Mouse (Mus musculus): Measurements from ENCODE around the gene Tdpoz4.
"Not testable (repeated sequence)": the region's sequence is repeated elsewhere in the genome, so short reads cannot be mapped to it uniquely, and the experiment has no call there.

The Tdpoz4 gene

GRCm38 (mm10) chr3:93796098-93796497 lies at the start of gene Tdpoz4:
TSS of gene Tdpoz4 (plus strand) at chr3:93796398.
- DNase-seq (ENCODE audit: extremely low spot score, low read depth, low spot score) = not testable (repeated sequence)

GRCm38 (mm10) chr3:93754022-93754421 lies 42.2 kb upstream of the Tdpoz4 start:
- DNase-seq (ENCODE audit: extremely low spot score, low read depth, low spot score) = not testable (repeated sequence)

- not testable (repeated sequence) for DNase-seq (ENCODE audit: extremely low spot score, low read depth, low spot score)
Measured at GRCm38 (mm10) chr3:93772700-93773099, 23.5 kb upstream of the Tdpoz4 start, which contains the start of gene Gm5773. TSS of gene Gm5773 (plus strand) at chr3:93773000.

GRCm38 (mm10) chr3:93813341-93813740 lies 17.1 kb downstream of the Tdpoz4 start:
- not testable (repeated sequence) for DNase-seq (ENCODE audit: extremely low spot score, low read depth, low spot score)

- DNase-seq (ENCODE audit: extremely low spot score, low read depth, low spot score) = not testable (repeated sequence)
Measured at GRCm38 (mm10) chr3:93825720-93826119, 29.5 kb downstream of the Tdpoz4 start, which contains the start of gene Tdpoz3. TSS of gene Tdpoz3 (plus strand) at chr3:93826020.

Measured in hindlimb bud, embryonic 11.5 days (tissue).